Mouse (Mus musculus): Measurements from ENCODE around the gene Rnf43. TPM values are rescaled to one million over a fixed set of nuclear protein-coding genes. Genes with fewer than 3 reads are reported as not detected.

The Rnf43 gene
- total RNA-seq, 2 experiments from 2014 or later: 0.69 to 1.1 TPM

Small RNAs within 50 kb of the gene (microRNA-seq; reads per million reads assigned to microRNA genes)
- gene Mir142 (not detected), gene Mir142b (not detected)

Other genes starting within 250 kb of the Rnf43 start
- not detected for gene Gm11492, start 96.1 kb upstream of the Rnf43 start, total RNA-seq (2021)
- gene Sept4, start 93.8 kb upstream of the Rnf43 start, total RNA-seq (2021): 10 to 100 TPM in 1 of 2 experiments, 1 to 10 TPM in 1; 9.8 to 12.1 TPM
- gene Mtmr4, start 70.6 kb upstream of the Rnf43 start, total RNA-seq (2021): 10 to 100 TPM in 1 of 2 experiments, 1 to 10 TPM in 1; 9.8 to 10.8 TPM
- gene Hsf5, start 45.6 kb upstream of the Rnf43 start, total RNA-seq (2021): not detected
- 10 to 100 TPM; 33.5 to 36.3 TPM for gene Supt4a, start 74.8 kb downstream of the Rnf43 start, total RNA-seq (2021)
- gene Tspoap1, start 97.8 kb downstream of the Rnf43 start, total RNA-seq (2021): not detected
- gene Mpo, start 130.9 kb downstream of the Rnf43 start, total RNA-seq (2021): not detected
- gene Lpo, start 165.6 kb downstream of the Rnf43 start, total RNA-seq (2021): not detected
- gene Mks1, start 190.5 kb downstream of the Rnf43 start, total RNA-seq (2021): 1 to 10 TPM; 1.6 to 1.8 TPM
- not detected for gene Epx, start 212.8 kb downstream of the Rnf43 start, total RNA-seq (2021)
- not detected for gene Olfr462, start 229.5 kb downstream of the Rnf43 start, total RNA-seq (2021)
- gene Olfr463, start 234.7 kb downstream of the Rnf43 start, total RNA-seq (2021): not detected